Mouse (Mus musculus) neural tube, embryonic 12.5 days (tissue): ENCODE data around the gene Zbtb1. TPM values are rescaled to one million over a fixed set of nuclear protein-coding genes. Genes with fewer than 3 reads are reported as not detected.
"Not testable (repeated sequence)": the region's sequence is repeated elsewhere in the genome, so short reads cannot be mapped to it uniquely, and the experiment has no call there.

Experiments
- ATAC-seq: fragments of 200-750 bp; cut with Nextera tagmentation; 2 replicates; pipeline ENCODE4 v1.8.0; 2017; ENCODE audit warnings: low read depth, mild to moderate bottlenecking, moderate TSS enrichment, moderate library complexity; ENCODE audit not compliant: low FRiP score
- H3K27ac ChIP-seq: fragments of 300-500 bp; sonication (generic); 2 replicates; pipeline ENCODE4 v1.5.1; 2016
- H3K27me3 ChIP-seq: fragments of 300-500 bp; sonication (generic); replicated peaks from 2 replicates; pipeline ENCODE4 v1.6.1; 2016; ENCODE audit warnings: mild to moderate bottlenecking
- H3K36me3 ChIP-seq: fragments of 300-500 bp; sonication (generic); 2 replicates; pipeline ENCODE4 v1.6.1; 2016; ENCODE audit warnings: mild to moderate bottlenecking
- H3K4me1 ChIP-seq: fragments of 300-500 bp; sonication (generic); 2 replicates; pipeline ENCODE4 v1.6.1; 2016
- H3K4me2 ChIP-seq: fragments of 300-500 bp; sonication (generic); replicated peaks from 2 replicates; pipeline ENCODE4 v1.6.1; 2016; ENCODE audit warnings: mild to moderate bottlenecking
- H3K4me3 ChIP-seq: fragments of 300-500 bp; sonication (generic); 2 replicates; pipeline ENCODE4 v1.5.1; 2016
- H3K9ac ChIP-seq: fragments of 300-500 bp; sonication (generic); 2 replicates; pipeline ENCODE4 v1.6.1; 2016; ENCODE audit warnings: mild to moderate bottlenecking
- H3K9me3 ChIP-seq: fragments of 300-500 bp; sonication (generic); 2 replicates; pipeline ENCODE4 v1.6.1; 2016; ENCODE audit warnings: mild to moderate bottlenecking
- WGBS: fragments of 180-500 bp; shearing (Covaris S2); methylation state at CpG from one replicate; pipeline ENCODE4 v1.1.7; 2016; 5-methylcytosine and 5-hydroxymethylcytosine counted together
- polyA plus RNA-seq: library from polyadenylated mRNA; unstranded; fragments of >200 nt; fragmentation: Nextera tagmentation; extraction: Ambion mirVana; gene quantifications from 2 replicates; pipeline ENCODE4 v1.2.1, GENCODE M21; 2016

Gene Zbtb1
- polyA plus RNA-seq, 1 experiment from 2014 or later, result 7.0 TPM

- H3K9me3 ChIP-seq, result no peaks in the 10 kb centered on the region
- 0 out of 2 replicates have a peak, but pooled peaks have one; percentile 21 for ATAC-seq
- H3K4me1 ChIP-seq, result peaks cover 7% of the 10 kb centered on the region
- peak within 1 kb of the TSS; percentile 86 for H3K4me2 ChIP-seq
- H3K27ac ChIP-seq, result no peak within 1 kb of the TSS
- H3K4me3 ChIP-seq, result peak within 1 kb of the TSS; percentile 42
- H3K9ac ChIP-seq, result 0 out of 2 replicates have a peak within 1 kb of the TSS, but pooled peaks have one; percentile 29
- peaks cover 19% of the 10 kb centered on the region; the same call in 1 of the 2 replicates for H3K27me3 ChIP-seq
- no peaks in the 10 kb centered on the region for H3K36me3 ChIP-seq
- 2% methylated on average over 37 of the region's 37 CpGs for WGBS
Measured at GRCm38 (mm10) chr12:76417433-76417854, 47.4 kb downstream of the Zbtb1 start, which contains the start of gene Ppp1r36. Ppp1r36 (plus strand) TSS chr12:76417538.

- H3K36me3 ChIP-seq, result no peaks in the 10 kb centered on the region
- H3K27me3 ChIP-seq, result peaks cover 19% of the 10 kb centered on the region; the same call in 1 of the 2 replicates
- no peak overlapping the region for H3K4me3 ChIP-seq
- no peak for ATAC-seq
- peaks cover 7% of the 10 kb centered on the region for H3K4me1 ChIP-seq
- no peak overlapping the region for H3K9ac ChIP-seq
- 91% methylated on average over 5 of the region's 5 CpGs for WGBS
- no peaks in the 10 kb centered on the region for H3K9me3 ChIP-seq
- H3K4me2 ChIP-seq, result no peak overlapping the region
- H3K27ac ChIP-seq, result no peak overlapping the region
Measured at GRCm38 (mm10) chr12:76418346-76418745, 48.3 kb downstream of the Zbtb1 start.

GRCm38 (mm10) chr12:76425256-76425655 lies 55.2 kb downstream of the Zbtb1 start:
- H3K27me3 ChIP-seq, result no peaks in the 10 kb centered on the region
- H3K27ac ChIP-seq, result no peak overlapping the region
- H3K4me2 ChIP-seq, result no peak overlapping the region
- no peaks in the 10 kb centered on the region for H3K36me3 ChIP-seq
- WGBS, result 91% methylated on average over 3 of the region's 3 CpGs
- no peak overlapping the region for H3K4me3 ChIP-seq
- no peaks in the 10 kb centered on the region for H3K4me1 ChIP-seq
- H3K9me3 ChIP-seq, result no peaks in the 10 kb centered on the region
- no peak for ATAC-seq
- no peak overlapping the region for H3K9ac ChIP-seq

GRCm38 (mm10) chr12:76427546-76427945 lies 57.5 kb downstream of the Zbtb1 start:
- H3K4me2 ChIP-seq, result no peak overlapping the region
- H3K36me3 ChIP-seq, result no peaks in the 10 kb centered on the region
- 59% methylated on average over 5 of the region's 5 CpGs for WGBS
- H3K27ac ChIP-seq, result no peak overlapping the region
- ATAC-seq, result no peak
- H3K4me3 ChIP-seq, result no peak overlapping the region
- no peak overlapping the region for H3K9ac ChIP-seq
- no peaks in the 10 kb centered on the region for H3K9me3 ChIP-seq
- no peaks in the 10 kb centered on the region for H3K27me3 ChIP-seq
- H3K4me1 ChIP-seq, result no peaks in the 10 kb centered on the region

- Histone ChIP-seq H3K27ac (no peak overlapping the region), H3K4me3 (no peak overlapping the region), H3K36me3 (no peaks in the 10 kb centered on the region), H3K4me2 (no peak overlapping the region), H3K4me1 (peaks cover 7% of the 10 kb centered on the region), H3K9me3 (no peaks in the 10 kb centered on the region), H3K9ac (no peak overlapping the region), H3K27me3 (peaks cover 11% of the 10 kb centered on the region)
- ATAC-seq, result no peak
- WGBS, result 60% methylated on average over 5 of the region's 5 CpGs
Measured at GRCm38 (mm10) chr12:76430879-76431406, 60.9 kb downstream of the Zbtb1 start.

- WGBS, result 90% methylated on average over 6 of the region's 6 CpGs
- Histone ChIP-seq H3K36me3 (no peaks in the 10 kb centered on the region), H3K4me2 (no peak overlapping the region), H3K9me3 (no peaks in the 10 kb centered on the region), H3K9ac (no peak overlapping the region), H3K27ac (no peak overlapping the region), H3K27me3 (peaks cover 11% of the 10 kb centered on the region), H3K4me3 (no peak overlapping the region), H3K4me1 (peaks cover 7% of the 10 kb centered on the region)
- ATAC-seq, result no peak
Measured at GRCm38 (mm10) chr12:76431431-76431830, 61.4 kb downstream of the Zbtb1 start.

- H3K36me3 ChIP-seq, result no peaks in the 10 kb centered on the region
- no peak overlapping the region for H3K4me2 ChIP-seq
- no peak for ATAC-seq
- no peak overlapping the region for H3K4me3 ChIP-seq
- WGBS, result 38% methylated on average over 7 of the region's 7 CpGs
- H3K4me1 ChIP-seq, result peaks cover 7% of the 10 kb centered on the region
- no peak overlapping the region for H3K9ac ChIP-seq
- H3K27ac ChIP-seq, result no peak overlapping the region
- peaks cover 11% of the 10 kb centered on the region for H3K27me3 ChIP-seq
- H3K9me3 ChIP-seq, result no peaks in the 10 kb centered on the region
Measured at GRCm38 (mm10) chr12:76434111-76434510, 64.0 kb downstream of the Zbtb1 start.

GRCm38 (mm10) chr12:76435084-76435483 lies 65.0 kb downstream of the Zbtb1 start:
- Histone ChIP-seq H3K27me3 (peaks cover 11% of the 10 kb centered on the region), H3K4me3 (peak overlapping the region; percentile 22; the same call in 1 of the 2 replicates), H3K4me1 (peaks cover 7% of the 10 kb centered on the region), H3K36me3 (no peaks in the 10 kb centered on the region), H3K27ac (no peak overlapping the region), H3K9me3 (no peaks in the 10 kb centered on the region), H3K4me2 (peak overlapping the region; percentile 57), H3K9ac (no peak overlapping the region)
- WGBS, result 4% methylated on average over 17 of the region's 17 CpGs
- no peak for ATAC-seq

- no peaks in the 10 kb centered on the region for H3K9me3 ChIP-seq
- H3K4me1 ChIP-seq, result peaks cover 7% of the 10 kb centered on the region
- H3K36me3 ChIP-seq, result no peaks in the 10 kb centered on the region
- H3K27me3 ChIP-seq, result peaks cover 11% of the 10 kb centered on the region
- 50% methylated on average over 8 of the region's 8 CpGs for WGBS
- no peak overlapping the region for H3K27ac ChIP-seq
- no peak for ATAC-seq
- H3K9ac ChIP-seq, result no peak overlapping the region
- no peak overlapping the region; the same call in 1 of the 2 replicates for H3K4me3 ChIP-seq
- H3K4me2 ChIP-seq, result peak overlapping the region; percentile 57
Measured at GRCm38 (mm10) chr12:76435549-76435948, 65.5 kb downstream of the Zbtb1 start.

GRCm38 (mm10) chr12:76443488-76443887 lies 73.4 kb downstream of the Zbtb1 start:
- not testable (repeated sequence) for H3K4me3 ChIP-seq, ATAC-seq, H3K9me3 ChIP-seq, H3K27me3 ChIP-seq, H3K4me2 ChIP-seq, H3K9ac ChIP-seq, H3K27ac ChIP-seq, H3K36me3 ChIP-seq, H3K4me1 ChIP-seq
- WGBS, result 82% methylated on average over 6 of the region's 6 CpGs

GRCm38 (mm10) chr12:76444359-76444772 lies 74.3 kb downstream of the Zbtb1 start:
- no peak overlapping the region for H3K4me2 ChIP-seq
- H3K9me3 ChIP-seq, result no peaks in the 10 kb centered on the region
- no peak overlapping the region for H3K9ac ChIP-seq
- H3K27ac ChIP-seq, result no peak overlapping the region
- no peak overlapping the region for H3K4me3 ChIP-seq
- no peak for ATAC-seq
- no peaks in the 10 kb centered on the region for H3K27me3 ChIP-seq
- no peaks in the 10 kb centered on the region for H3K36me3 ChIP-seq
- no peaks in the 10 kb centered on the region for H3K4me1 ChIP-seq
- 68% methylated on average over 10 of the region's 10 CpGs for WGBS

- no peaks in the 10 kb centered on the region for H3K36me3 ChIP-seq
- H3K9me3 ChIP-seq, result no peaks in the 10 kb centered on the region
- no peak for ATAC-seq
- H3K4me2 ChIP-seq, result no peak overlapping the region
- 82% methylated on average over 6 of the region's 6 CpGs for WGBS
- no peak overlapping the region for H3K9ac ChIP-seq
- H3K4me1 ChIP-seq, result no peaks in the 10 kb centered on the region
- no peak overlapping the region for H3K4me3 ChIP-seq
- H3K27ac ChIP-seq, result no peak overlapping the region
- H3K27me3 ChIP-seq, result no peaks in the 10 kb centered on the region
Measured at GRCm38 (mm10) chr12:76444862-76445261, 74.8 kb downstream of the Zbtb1 start.

GRCm38 (mm10) chr12:76446201-76446600 lies 76.1 kb downstream of the Zbtb1 start:
- H3K27ac ChIP-seq, result no peak overlapping the region
- H3K9me3 ChIP-seq, result no peaks in the 10 kb centered on the region
- no peak overlapping the region for H3K4me3 ChIP-seq
- no peak for ATAC-seq
- 82% methylated on average over 11 of the region's 11 CpGs for whole genome bisulfite sequencing
- H3K4me2 ChIP-seq, result no peak overlapping the region
- H3K4me1 ChIP-seq, result no peaks in the 10 kb centered on the region
- no peak overlapping the region for H3K9ac ChIP-seq
- H3K27me3 ChIP-seq, result no peaks in the 10 kb centered on the region
- no peaks in the 10 kb centered on the region for H3K36me3 ChIP-seq
